Mouse (Mus musculus) bone marrow macrophage, adult 2 months (primary cell): Measurements from ENCODE around the gene Dek. TPM values are rescaled to one million over a fixed set of nuclear protein-coding genes. Genes with fewer than 3 reads are reported as not detected.

Experiments used
- H3K27ac ChIP-seq: 2 replicates; pipeline ENCODE4 v1.5.1; 2012; ENCODE audit warnings: low read depth, low read length; ENCODE audit not compliant: insufficient read depth
- H3K4me1 ChIP-seq: 2 replicates; pipeline ENCODE4 v1.6.1; 2012; ENCODE audit warnings: low read length; ENCODE audit not compliant: control insufficient read depth, insufficient read depth
- H3K4me3 ChIP-seq: 2 replicates; pipeline ENCODE4 v1.5.1; 2012; ENCODE audit warnings: mild to moderate bottlenecking, low read length, moderate library complexity; ENCODE audit not compliant: insufficient read depth
- CTCF ChIP-seq: IDR thresholded peaks from 2 replicates; pipeline ENCODE4 v1.5.1; 2012; ENCODE audit warnings: low read depth, mild to moderate bottlenecking, low read length, moderate library complexity
- POLR2A ChIP-seq: IDR thresholded peaks from 2 replicates; pipeline ENCODE4 v1.6.1; 2012; ENCODE audit warnings: mild to moderate bottlenecking, low read depth, low read length, borderline replicate concordance
- polyA plus RNA-seq: library from polyadenylated mRNA; stranded (reverse); fragments of >200 nt; gene quantifications from 2 replicates; pipeline ENCODE4 v1.2.4, GENCODE M21; 2012; ENCODE audit not compliant: missing spikeins, insufficient read depth, insufficient read length

The Dek gene
- polyA plus RNA-seq, 1 experiment: 219 TPM

DNA sequence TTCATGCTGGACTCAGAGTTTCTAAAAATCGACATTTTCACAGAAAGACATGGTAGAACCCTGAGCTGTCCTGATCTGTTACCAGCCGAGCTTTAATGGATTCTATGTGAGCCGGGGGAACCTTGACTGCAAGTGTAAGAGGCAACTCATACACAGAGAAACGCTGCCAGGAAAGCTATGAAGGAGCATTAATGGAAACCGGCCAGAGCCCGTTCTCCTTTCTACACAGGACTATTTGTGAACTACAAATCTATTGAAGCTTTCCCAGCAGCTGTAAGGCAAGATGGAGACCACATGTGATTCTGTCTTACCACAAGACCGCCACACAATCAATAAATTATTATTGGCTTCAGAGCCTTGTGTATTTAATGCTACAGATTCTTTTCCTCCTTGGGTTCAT is 29.7 kb upstream of the Dek start:
- no peak overlapping the region for H3K4me3 ChIP-seq
- H3K4me1 ChIP-seq: no peaks in the 10 kb centered on the region
- H3K27ac ChIP-seq: no peak overlapping the region
- TF ChIP-seq CTCF (no peak), POLR2A (no peak)

DNA sequence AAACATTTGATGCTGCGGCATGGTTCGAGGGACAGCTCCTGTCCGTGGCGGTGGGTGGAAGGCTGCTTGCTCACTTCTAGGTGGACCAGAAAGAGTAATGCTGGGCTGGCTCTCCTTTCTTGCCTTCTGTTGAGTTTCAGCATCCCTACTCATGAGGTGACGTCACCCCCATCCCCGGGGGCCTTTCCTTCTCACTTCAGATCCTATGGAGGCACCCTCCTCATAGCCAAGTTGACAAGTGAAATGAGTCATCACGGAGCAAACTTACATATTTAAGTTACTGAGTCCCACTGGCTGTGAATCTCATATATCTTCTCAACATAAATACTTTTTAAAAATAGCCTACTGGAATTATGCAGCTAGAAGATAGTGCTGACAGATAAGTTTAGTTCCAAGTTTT is 28.8 kb upstream of the Dek start:
- Histone ChIP-seq H3K27ac (no peak overlapping the region), H3K4me1 (no peaks in the 10 kb centered on the region), H3K4me3 (no peak overlapping the region)
- TF ChIP-seq CTCF (no peak), POLR2A (no peak)

- TF ChIP-seq POLR2A (no peak), CTCF (no peak)
- Histone ChIP-seq H3K27ac (no peak overlapping the region), H3K4me3 (no peak overlapping the region), H3K4me1 (no peaks in the 10 kb centered on the region)
Observed at GRCm38 (mm10) chr13:47133058-47133457, 27.1 kb upstream of the Dek start.

- no peaks in the 10 kb centered on the region for H3K4me1 ChIP-seq
- H3K27ac ChIP-seq: no peak overlapping the region
- TF ChIP-seq POLR2A (no peak), CTCF (no peak)
- no peak overlapping the region for H3K4me3 ChIP-seq
Observed at GRCm38 (mm10) chr13:47129090-47129489, 23.1 kb upstream of the Dek start.

DNA sequence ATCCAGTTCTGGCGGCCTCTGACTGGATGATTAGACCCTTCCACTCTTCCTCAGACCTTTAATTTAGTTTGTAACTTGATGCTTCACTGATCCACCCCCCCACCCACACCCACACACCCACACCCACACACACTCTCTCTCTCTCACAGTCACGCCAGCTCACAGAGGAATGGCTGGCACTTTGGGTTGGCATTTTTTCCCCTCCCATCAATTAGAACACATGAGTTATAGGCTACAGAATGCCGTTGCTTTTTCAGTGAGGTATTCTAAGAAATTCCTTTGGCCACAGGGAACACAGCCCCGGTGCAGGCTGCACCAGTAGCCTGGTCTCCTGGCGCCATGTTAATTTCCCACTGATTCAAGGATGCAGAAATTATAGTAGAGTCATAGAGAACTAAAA is 19.6 kb upstream of the Dek start:
- Histone ChIP-seq H3K4me1 (peaks cover 3% of the 10 kb centered on the region; the same call in 1 of the 2 replicates), H3K4me3 (no peak overlapping the region), H3K27ac (no peak overlapping the region)
- TF ChIP-seq CTCF (no peak), POLR2A (no peak)

GRCm38 (mm10) chr13:47124986-47125385 is 19.0 kb upstream of the Dek start:
- TF ChIP-seq POLR2A (no peak), CTCF (no peak)
- Histone ChIP-seq H3K4me3 (no peak overlapping the region), H3K4me1 (peaks cover 3% of the 10 kb centered on the region; the same call in 1 of the 2 replicates), H3K27ac (no peak overlapping the region)

DNA sequence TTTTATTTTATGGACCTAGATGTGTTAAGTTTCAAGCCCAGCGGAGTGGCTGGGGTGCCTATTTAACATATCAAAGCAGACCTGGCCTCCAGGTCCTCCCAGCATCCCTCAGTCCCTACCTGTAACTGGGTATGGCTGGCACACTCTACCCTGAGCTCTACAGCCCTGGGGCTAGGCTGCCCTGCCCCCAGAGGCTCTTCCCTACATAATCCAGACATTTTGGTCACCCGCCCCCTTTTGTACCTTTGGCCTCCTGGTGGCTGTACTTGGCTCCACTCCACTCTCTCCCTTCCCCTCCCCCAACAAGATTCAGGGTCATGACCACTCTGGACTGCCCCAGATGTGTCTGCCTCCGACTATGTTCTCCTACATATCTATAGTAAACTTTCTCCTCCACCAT is 18.4 kb upstream of the Dek start:
- H3K4me3 ChIP-seq: no peak overlapping the region
- H3K27ac ChIP-seq: no peak overlapping the region
- TF ChIP-seq CTCF: no peak
- TF ChIP-seq POLR2A: no peak
- H3K4me1 ChIP-seq: peaks cover 3% of the 10 kb centered on the region; the same call in 1 of the 2 replicates

- no peak within 1 kb of the TSS for H3K27ac ChIP-seq
- TF ChIP-seq CTCF (no peak), POLR2A (no peak)
- H3K4me1 ChIP-seq: peaks cover 3% of the 10 kb centered on the region; the same call in 1 of the 2 replicates
- H3K4me3 ChIP-seq: peak within 1 kb of the TSS; percentile 54
Observed at GRCm38 (mm10) chr13:47122537-47123430, 16.8 kb upstream of the Dek start, which contains the start of gene Rnf144b. Rnf144b (plus strand) TSS chr13:47122656.

DNA sequence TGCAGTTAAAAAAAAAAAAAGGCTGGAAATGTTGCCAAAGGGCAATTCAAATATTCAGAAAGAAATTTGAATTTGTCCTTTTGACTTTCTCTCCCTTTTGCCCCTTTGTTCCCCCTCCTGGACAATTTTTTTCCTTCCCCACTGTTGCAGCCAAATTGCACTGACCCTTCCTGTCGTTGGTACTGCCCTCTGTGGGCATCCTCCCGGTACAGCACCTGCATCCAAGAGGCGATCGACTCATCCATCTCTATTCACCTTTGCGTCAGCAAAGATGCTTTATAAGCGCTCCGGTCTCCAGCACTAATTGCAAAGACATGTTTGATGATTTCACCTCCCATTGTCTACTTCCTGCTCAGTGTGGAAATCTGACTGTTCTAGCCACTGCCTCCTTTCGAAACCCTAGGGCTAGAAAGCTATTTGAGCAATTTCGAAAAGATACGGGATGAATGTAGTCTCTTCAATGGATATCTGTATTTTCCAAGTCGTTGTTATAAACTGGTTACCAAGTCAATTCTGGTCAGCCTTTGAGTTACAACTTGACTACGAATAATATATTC is 15.4 kb upstream of the Dek start:
- TF ChIP-seq CTCF (no peak), POLR2A (no peak)
- no peak overlapping the region for H3K27ac ChIP-seq
- H3K4me3 ChIP-seq: no peak overlapping the region
- H3K4me1 ChIP-seq: peaks cover 3% of the 10 kb centered on the region; the same call in 1 of the 2 replicates

DNA sequence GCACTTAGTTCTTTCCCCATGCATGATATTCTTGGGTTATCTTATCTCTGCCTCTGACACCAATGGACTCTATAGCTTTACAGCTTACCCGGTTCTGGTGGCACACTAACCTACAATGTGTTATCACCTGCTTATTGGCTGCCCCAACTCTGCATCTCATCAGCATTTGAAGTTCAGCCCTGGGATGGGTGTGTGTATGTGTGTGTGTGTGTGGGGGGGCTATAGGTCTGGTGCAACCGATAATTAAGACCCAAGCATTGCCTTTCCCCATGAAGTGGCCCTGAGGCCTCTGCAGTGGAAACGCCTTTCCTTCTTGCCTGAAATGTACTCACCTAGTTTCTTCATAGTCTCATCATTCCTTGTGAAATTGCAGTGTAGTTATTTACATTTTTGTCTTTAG is 10.0 kb upstream of the Dek start:
- H3K4me3 ChIP-seq: no peak overlapping the region
- H3K27ac ChIP-seq: no peak overlapping the region
- H3K4me1 ChIP-seq: no peaks in the 10 kb centered on the region
- TF ChIP-seq CTCF (no peak), POLR2A (no peak)
